Comparison of ENCODE assay signal across 13 mouse cellular contexts in the genomic region with DNA sequence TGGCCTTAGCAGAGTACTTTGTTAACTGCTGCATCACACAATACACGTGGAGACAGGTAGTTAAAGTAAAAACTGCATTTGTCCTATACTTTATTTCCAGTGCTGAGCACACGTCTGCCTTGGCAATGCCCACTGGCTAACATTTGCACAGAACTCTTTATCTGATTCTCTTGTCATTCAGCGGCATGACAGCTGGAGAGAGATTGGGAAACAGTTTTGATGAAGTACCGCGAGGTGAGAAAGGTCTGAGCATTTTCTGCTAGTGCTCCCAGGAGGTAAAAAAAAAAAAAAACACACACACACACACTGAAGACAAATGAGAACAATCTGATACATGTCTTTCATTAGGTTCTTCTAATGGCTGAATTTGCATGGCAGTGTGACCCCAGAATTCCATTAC.
"Had no signal": no experiment of that assay in that cellular context is flagged by ENCODE, and none has a peak within 500 bp of the region (broad histone marks: within the 10 kb centered on the region; RNA-seq: fewer than 3 reads in every experiment).

No protein-coding gene starts in this region.

- H3K4me1 ChIP-seq: midbrain, embryonic 10.5 days; midbrain, embryonic 13.5 days; midbrain, embryonic 15.5 days; neural tube, embryonic 12.5 days had no signal

- DNase-seq: lung, embryonic 14.5 days; lung, postnatal 4 days; right cerebral cortex, postnatal 14 days; thymus, adult 2 months; thymus, postnatal 25 days; thymus, postnatal 4 days had no signal

- H3K9me3 ChIP-seq: midbrain, embryonic 10.5 days; midbrain, embryonic 13.5 days; midbrain, embryonic 15.5 days; neural tube, embryonic 12.5 days; stomach, embryonic 15.5 days had no signal

- H3K27me3 ChIP-seq: midbrain, embryonic 13.5 days; midbrain, embryonic 15.5 days; neural tube, embryonic 12.5 days; stomach, embryonic 15.5 days had no signal

- H3K9ac ChIP-seq: liver, embryonic 14.5 days; lung, embryonic 14.5 days; midbrain, embryonic 13.5 days; midbrain, embryonic 15.5 days; neural tube, embryonic 12.5 days; stomach, embryonic 15.5 days had no signal

- H3K36me3 ChIP-seq: midbrain, embryonic 10.5 days; midbrain, embryonic 13.5 days; midbrain, embryonic 15.5 days; neural tube, embryonic 12.5 days; stomach, embryonic 15.5 days had no signal

- ATAC-seq: midbrain, embryonic 13.5 days; midbrain, embryonic 15.5 days had no signal

- H3K4me2 ChIP-seq: lung, embryonic 14.5 days; midbrain, embryonic 13.5 days; midbrain, embryonic 15.5 days; neural tube, embryonic 12.5 days; stomach, embryonic 15.5 days had no signal

- H3K27ac ChIP-seq: liver, embryonic 14.5 days; midbrain, embryonic 10.5 days; midbrain, embryonic 13.5 days; midbrain, embryonic 15.5 days; neural tube, embryonic 12.5 days; stomach, embryonic 15.5 days; stomach, postnatal 0 days had no signal

- H3K4me3 ChIP-seq: midbrain, embryonic 10.5 days; midbrain, embryonic 13.5 days; midbrain, embryonic 15.5 days; neural tube, embryonic 12.5 days; stomach, embryonic 15.5 days had no signal
